Mouse (Mus musculus) intestine, embryonic 16.5 days (tissue): ENCODE data around the gene Spry1. TPM values are rescaled to one million over a fixed set of nuclear protein-coding genes. Genes with fewer than 3 reads are reported as not detected.

Source experiments
- ATAC-seq: fragments of 200-750 bp; cut with Nextera tagmentation; 2 replicates; pipeline ENCODE4 v1.8.0; 2017; ENCODE audit warnings: moderate TSS enrichment, moderate library complexity
- H3K27ac ChIP-seq: fragments of 300-500 bp; sonication (generic); 2 replicates; pipeline ENCODE4 v1.5.1; 2014; ENCODE audit warnings: mild to moderate bottlenecking, low read length
- H3K27me3 ChIP-seq: fragments of 300-500 bp; sonication (generic); replicated peaks from 2 replicates; pipeline ENCODE4 v1.6.1; 2014; ENCODE audit warnings: low read length, control low read depth, mixed read lengths; ENCODE audit not compliant: control insufficient read depth, insufficient read depth
- H3K36me3 ChIP-seq: fragments of 300-500 bp; sonication (generic); 2 replicates; pipeline ENCODE4 v1.6.1; 2014; ENCODE audit warnings: low read length, control low read depth; ENCODE audit not compliant: control insufficient read depth, insufficient read depth
- H3K4me1 ChIP-seq: fragments of 300-500 bp; sonication (generic); 2 replicates; pipeline ENCODE4 v1.6.1; 2014; ENCODE audit warnings: low read length, control low read depth, mixed read lengths; ENCODE audit not compliant: control insufficient read depth, insufficient read depth
- H3K4me2 ChIP-seq: fragments of 300-500 bp; sonication (generic); 2 replicates; pipeline ENCODE4 v1.6.1; 2014; ENCODE audit warnings: low read depth, low read length, control low read depth
- H3K4me3 ChIP-seq: fragments of 300-500 bp; sonication (generic); 2 replicates; pipeline ENCODE4 v1.5.1; 2014; ENCODE audit warnings: mild to moderate bottlenecking, low read length
- H3K9ac ChIP-seq: fragments of 300-500 bp; sonication (generic); 2 replicates; pipeline ENCODE4 v1.6.1; 2014; ENCODE audit warnings: low read depth, low read length
- H3K9me3 ChIP-seq: fragments of 300-500 bp; sonication (generic); 2 replicates; pipeline ENCODE4 v1.6.1; 2016; ENCODE audit warnings: low read length, control low read depth; ENCODE audit not compliant: control insufficient read depth
- WGBS: fragments of 180-500 bp; shearing (Covaris S2); extraction: QIAGEN DNeasy Blood & Tissue Kit; methylation state at CpG from one replicate; pipeline ENCODE4 v1.1.7; 2014; 5-methylcytosine and 5-hydroxymethylcytosine counted together
- polyA plus RNA-seq: library from polyadenylated mRNA; unstranded; fragments of >200 nt; fragmentation: Nextera tagmentation; extraction: Ambion mirVana; gene quantifications from 2 replicates; pipeline ENCODE4 v1.2.1, GENCODE M21; 2015

Gene Spry1
- polyA plus RNA-seq, 1 experiment from 2014 or later = 13.4 TPM

GRCm38 (mm10) chr3:37605876-37606238, 33.9 kb upstream of the Spry1 start:
- Histone ChIP-seq H3K9ac (no peak overlapping the region), H3K27ac (no peak overlapping the region), H3K9me3 (no peaks in the 10 kb centered on the region), H3K36me3 (no peaks in the 10 kb centered on the region), H3K4me2 (no peak overlapping the region), H3K4me1 (peaks cover 3% of the 10 kb centered on the region; the same call in 1 of the 2 replicates), H3K4me3 (no peak overlapping the region), H3K27me3 (no peaks in the 10 kb centered on the region)
- ATAC-seq = no peak
- WGBS = 83% methylated on average over 10 of the region's 10 CpGs

DNA sequence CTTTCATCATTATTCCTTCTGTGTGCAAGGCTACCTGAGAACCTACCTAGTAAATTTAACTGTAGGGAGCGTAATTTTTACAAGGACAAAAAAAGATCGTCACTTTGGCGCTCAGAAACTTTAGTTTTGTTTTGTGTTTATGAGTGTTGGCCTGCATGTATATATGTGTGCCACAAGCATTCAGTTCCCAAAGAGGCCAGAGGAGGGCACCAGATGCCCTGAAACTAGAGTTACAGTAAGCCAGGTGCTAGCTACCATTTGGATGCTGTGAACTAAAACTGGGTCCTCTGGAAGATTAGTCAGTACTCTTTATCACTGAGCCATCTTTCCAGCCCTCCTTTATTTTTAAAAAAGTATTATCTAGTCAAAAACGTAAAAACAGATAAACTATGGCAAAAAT, 30.8 kb upstream of the Spry1 start:
- no peak for ATAC-seq
- no peak overlapping the region for H3K9ac ChIP-seq
- no peak overlapping the region for H3K27ac ChIP-seq
- no peaks in the 10 kb centered on the region for H3K27me3 ChIP-seq
- WGBS = 89% methylated on average over 4 of the region's 4 CpGs
- H3K4me2 ChIP-seq = no peak overlapping the region
- H3K4me1 ChIP-seq = peaks cover 3% of the 10 kb centered on the region; the same call in 1 of the 2 replicates
- H3K9me3 ChIP-seq = no peaks in the 10 kb centered on the region
- H3K36me3 ChIP-seq = no peaks in the 10 kb centered on the region
- H3K4me3 ChIP-seq = no peak overlapping the region

- H3K4me1 ChIP-seq = no peaks in the 10 kb centered on the region
- H3K4me2 ChIP-seq = no peak overlapping the region
- no peaks in the 10 kb centered on the region for H3K27me3 ChIP-seq
- H3K9ac ChIP-seq = no peak overlapping the region
- no peaks in the 10 kb centered on the region for H3K36me3 ChIP-seq
- H3K4me3 ChIP-seq = no peak overlapping the region
- ATAC-seq = no peak
- H3K27ac ChIP-seq = no peak overlapping the region
- WGBS = 88% methylated on average over 2 of the region's 2 CpGs
- no peaks in the 10 kb centered on the region for H3K9me3 ChIP-seq
Observed at GRCm38 (mm10) chr3:37610670-37611069, 29.1 kb upstream of the Spry1 start.

- ATAC-seq = no peak
Observed at GRCm38 (mm10) chr3:37613722-37614121, 26.0 kb upstream of the Spry1 start.

GRCm38 (mm10) chr3:37614878-37615650, 24.7 kb upstream of the Spry1 start:
- WGBS = 82% methylated on average over 10 of the region's 10 CpGs
- ATAC-seq = no peak

More at GRCm38 (mm10) chr3:37613722-37614121, 26.0 kb upstream of the Spry1 start:
- Histone ChIP-seq H3K4me2 (no peak overlapping the region), H3K4me3 (no peak overlapping the region), H3K27me3 (no peaks in the 10 kb centered on the region), H3K36me3 (no peaks in the 10 kb centered on the region), H3K9me3 (no peaks in the 10 kb centered on the region), H3K27ac (no peak overlapping the region), H3K9ac (no peak overlapping the region), H3K4me1 (no peaks in the 10 kb centered on the region)
- WGBS = 65% methylated on average over 10 of the region's 10 CpGs

GRCm38 (mm10) chr3:37616586-37617547, 22.9 kb upstream of the Spry1 start:
- ATAC-seq = no peak
- Histone ChIP-seq H3K4me1 (no peaks in the 10 kb centered on the region), H3K36me3 (no peaks in the 10 kb centered on the region), H3K9ac (no peak overlapping the region), H3K27ac (no peak overlapping the region), H3K9me3 (no peaks in the 10 kb centered on the region), H3K4me3 (no peak overlapping the region), H3K27me3 (no peaks in the 10 kb centered on the region), H3K4me2 (no peak overlapping the region)
- WGBS = 74% methylated on average over 21 of the region's 21 CpGs

More at GRCm38 (mm10) chr3:37614878-37615650, 24.7 kb upstream of the Spry1 start:
- Histone ChIP-seq H3K4me2 (no peak overlapping the region), H3K27me3 (no peaks in the 10 kb centered on the region), H3K9me3 (no peaks in the 10 kb centered on the region), H3K27ac (no peak overlapping the region), H3K4me1 (no peaks in the 10 kb centered on the region), H3K9ac (no peak overlapping the region), H3K4me3 (no peak overlapping the region), H3K36me3 (no peaks in the 10 kb centered on the region)

GRCm38 (mm10) chr3:37632246-37632645, 7.5 kb upstream of the Spry1 start:
- WGBS = 97% methylated on average over 6 of the region's 6 CpGs

DNA sequence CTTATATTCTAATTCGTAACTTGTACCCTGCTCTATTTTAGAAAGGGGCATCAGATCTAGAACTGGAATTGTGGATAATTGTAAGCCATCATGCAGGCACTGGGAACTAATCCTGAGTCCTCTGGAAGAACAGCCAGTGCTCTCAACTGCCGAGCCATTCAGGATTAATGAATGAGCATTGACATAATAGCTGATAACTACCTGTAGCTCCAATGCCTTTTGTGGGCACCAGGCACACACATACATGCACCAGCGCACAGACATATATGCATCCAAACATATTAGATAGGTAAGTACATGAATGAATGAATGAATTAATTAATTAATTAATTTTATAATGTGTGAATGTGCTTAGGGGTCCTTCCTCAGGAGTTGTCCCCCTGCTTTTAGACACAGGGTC, 7.0 kb upstream of the Spry1 start:
- Histone ChIP-seq H3K9ac (no peak overlapping the region), H3K27me3 (no peaks in the 10 kb centered on the region), H3K4me3 (no peak overlapping the region), H3K4me1 (no peaks in the 10 kb centered on the region), H3K27ac (no peak overlapping the region), H3K4me2 (no peak overlapping the region), H3K9me3 (no peaks in the 10 kb centered on the region), H3K36me3 (no peaks in the 10 kb centered on the region)
- ATAC-seq = no peak
- WGBS = 88% methylated on average over 3 of the region's 3 CpGs

More at GRCm38 (mm10) chr3:37632246-37632645, 7.5 kb upstream of the Spry1 start:
- no peak overlapping the region for H3K9ac ChIP-seq
- no peak overlapping the region for H3K27ac ChIP-seq
- no peaks in the 10 kb centered on the region for H3K36me3 ChIP-seq
- ATAC-seq = no peak
- H3K27me3 ChIP-seq = no peaks in the 10 kb centered on the region
- no peak overlapping the region for H3K4me3 ChIP-seq
- H3K9me3 ChIP-seq = no peaks in the 10 kb centered on the region
- H3K4me2 ChIP-seq = no peak overlapping the region
- no peaks in the 10 kb centered on the region for H3K4me1 ChIP-seq

DNA sequence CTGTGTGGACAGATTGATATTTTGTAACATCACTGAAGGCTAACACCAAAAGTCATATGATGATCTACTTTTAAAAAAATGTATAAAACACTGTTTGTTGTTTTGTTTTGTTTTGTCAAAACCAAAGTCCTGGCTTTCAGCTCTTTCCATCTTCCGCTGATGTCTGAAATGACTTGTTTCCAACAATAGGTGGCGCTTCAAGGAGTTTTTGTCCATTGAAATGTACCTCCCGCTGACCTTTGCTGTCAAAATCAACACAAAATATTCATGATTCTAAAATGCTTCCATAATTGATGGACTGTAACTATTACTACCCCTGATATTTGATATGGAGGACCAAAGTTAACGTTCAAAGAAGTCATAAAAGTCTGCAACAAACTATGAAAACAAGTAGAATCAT, 5.1 kb upstream of the Spry1 start:
- H3K9me3 ChIP-seq = no peaks in the 10 kb centered on the region
- 41% methylated on average over 4 of the region's 4 CpGs for WGBS
- H3K9ac ChIP-seq = no peak overlapping the region
- no peak overlapping the region for H3K4me2 ChIP-seq
- no peaks in the 10 kb centered on the region for H3K27me3 ChIP-seq
- H3K27ac ChIP-seq = no peak overlapping the region
- H3K36me3 ChIP-seq = no peaks in the 10 kb centered on the region
- ATAC-seq = no peak
- no peak overlapping the region for H3K4me3 ChIP-seq
- no peaks in the 10 kb centered on the region for H3K4me1 ChIP-seq
